Mouse (Mus musculus) CD4-positive helper T cell, adult 2 months (primary cell): ENCODE results near the gene Iqcf3.
A peak's percentile ranks its signal among the peaks of the same experiment; 100 is the strongest.
"Not testable (repeated sequence)": the region's sequence is repeated elsewhere in the genome, so short reads cannot be mapped to it uniquely, and the experiment has no call there.

ENCODE experiments used
- DNase-seq: peaks from one replicate; pipeline ENCODE4 v3.0.0-alpha.2; 2012; ENCODE audit warnings: low read depth, missing footprints, low spot score

Gene Iqcf3

GRCm38 (mm10) chr9:106561531-106561930 lies at the start of gene Iqcf3:
Gene Iqcf3, minus strand, starts transcription at chr9:106561631.
- DNase-seq = no peak

GRCm38 (mm10) chr9:106610727-106611126 lies 49.3 kb upstream of the Iqcf3 start:
- DNase-seq = no peak

GRCm38 (mm10) chr9:106600546-106600945 lies 39.1 kb upstream of the Iqcf3 start:
- DNase-seq = peak; percentile 31

GRCm38 (mm10) chr9:106598466-106598865 lies 37.0 kb upstream of the Iqcf3 start:
- DNase-seq = no peak

- DNase-seq = no peak
Measured at GRCm38 (mm10) chr9:106595836-106596235, 34.4 kb upstream of the Iqcf3 start.

- DNase-seq = not testable (repeated sequence)
Measured at GRCm38 (mm10) chr9:106595402-106595801, 34.0 kb upstream of the Iqcf3 start.

GRCm38 (mm10) chr9:106592158-106592557 lies 30.7 kb upstream of the Iqcf3 start:
- DNase-seq = no peak

GRCm38 (mm10) chr9:106582552-106582951 lies 21.1 kb upstream of the Iqcf3 start:
- DNase-seq = no peak

GRCm38 (mm10) chr9:106580016-106580415 lies 18.6 kb upstream of the Iqcf3 start:
- no peak for DNase-seq

- DNase-seq = no peak
Measured at GRCm38 (mm10) chr9:106576112-106576511, 14.7 kb upstream of the Iqcf3 start.

GRCm38 (mm10) chr9:106573366-106573765 lies 11.9 kb upstream of the Iqcf3 start:
- DNase-seq = no peak

GRCm38 (mm10) chr9:106572186-106572585 lies 10.8 kb upstream of the Iqcf3 start:
- DNase-seq = no peak

GRCm38 (mm10) chr9:106570896-106571295 lies 9.5 kb upstream of the Iqcf3 start, which contains the start of gene Iqcf4:
Gene Iqcf4, minus strand, starts transcription at chr9:106570996.
- DNase-seq = no peak

GRCm38 (mm10) chr9:106566437-106566836 lies 5.0 kb upstream of the Iqcf3 start:
- DNase-seq = no peak

GRCm38 (mm10) chr9:106564025-106564424 lies 2.6 kb upstream of the Iqcf3 start:
- no peak for DNase-seq

- DNase-seq = no peak
Measured at GRCm38 (mm10) chr9:106562291-106562690, 860 bp upstream of the Iqcf3 start.

GRCm38 (mm10) chr9:106534975-106535374 lies 26.5 kb downstream of the Iqcf3 start:
- DNase-seq = no peak

- no peak for DNase-seq
Measured at GRCm38 (mm10) chr9:106534296-106534695, 27.1 kb downstream of the Iqcf3 start.

GRCm38 (mm10) chr9:106531833-106532232 lies 29.6 kb downstream of the Iqcf3 start:
- peak; percentile 46 for DNase-seq

- DNase-seq = no peak
Measured at GRCm38 (mm10) chr9:106519909-106520308, 41.5 kb downstream of the Iqcf3 start.

GRCm38 (mm10) chr9:106519433-106519832 lies 42.0 kb downstream of the Iqcf3 start:
- DNase-seq = no peak

- no peak for DNase-seq
Measured at GRCm38 (mm10) chr9:106514273-106514672, 47.2 kb downstream of the Iqcf3 start, which contains the start of gene Iqcf5. Gene Iqcf5, plus strand, starts transcription at chr9:106514573.

- no peak for DNase-seq
Measured at GRCm38 (mm10) chr9:106513566-106513965, 47.9 kb downstream of the Iqcf3 start.
